Mouse (Mus musculus) embryonic facial prominence, embryonic 13.5 days (tissue): ENCODE results near the gene Polr3b. TPM values are rescaled to one million over a fixed set of nuclear protein-coding genes. Genes with fewer than 3 reads are reported as not detected.

Experiments
- ATAC-seq: fragments of 200-750 bp; cut with Nextera tagmentation; 2 replicates; pipeline ENCODE4 v1.8.0; 2017; ENCODE audit warnings: low read depth; ENCODE audit not compliant: insufficient number of reproducible peaks, insufficient read depth, low FRiP score, low TSS enrichment
- H3K27ac ChIP-seq: fragments of 300-500 bp; sonication (generic); 2 replicates; pipeline ENCODE4 v1.5.1; 2015; ENCODE audit warnings: moderate library complexity, mild to moderate bottlenecking, inconsistent platforms
- H3K27me3 ChIP-seq: fragments of 300-500 bp; sonication (generic); 2 replicates; pipeline ENCODE4 v1.6.1; 2015; ENCODE audit warnings: mild to moderate bottlenecking, inconsistent platforms
- H3K36me3 ChIP-seq: fragments of 300-500 bp; sonication (generic); 2 replicates; pipeline ENCODE4 v1.6.1; 2015; ENCODE audit warnings: mild to moderate bottlenecking, inconsistent platforms
- H3K4me1 ChIP-seq: fragments of 300-500 bp; sonication (generic); 2 replicates; pipeline ENCODE4 v1.6.1; 2015; ENCODE audit warnings: inconsistent platforms
- H3K4me2 ChIP-seq: fragments of 300-500 bp; sonication (generic); 2 replicates; pipeline ENCODE4 v1.6.1; 2015; ENCODE audit warnings: moderate library complexity, mild to moderate bottlenecking, inconsistent platforms
- H3K4me3 ChIP-seq: fragments of 300-500 bp; sonication (generic); 2 replicates; pipeline ENCODE4 v1.5.1; 2015; ENCODE audit warnings: mild to moderate bottlenecking, inconsistent platforms
- H3K9ac ChIP-seq: fragments of 300-500 bp; sonication (generic); 2 replicates; pipeline ENCODE4 v1.6.1; 2015; ENCODE audit warnings: mild to moderate bottlenecking, inconsistent platforms
- H3K9me3 ChIP-seq: fragments of 300-500 bp; sonication (generic); 2 replicates; pipeline ENCODE4 v1.6.1; 2016; ENCODE audit warnings: inconsistent platforms
- WGBS: fragments of 180-500 bp; shearing (Covaris S2); methylation state at CpG from one replicate; pipeline ENCODE4 v1.1.7; 2015; ENCODE audit warnings: mixed read lengths; 5-methylcytosine and 5-hydroxymethylcytosine counted together
- polyA plus RNA-seq: library from polyadenylated mRNA; unstranded; fragments of >200 nt; fragmentation: Nextera tagmentation; extraction: Ambion mirVana; gene quantifications from 2 replicates; pipeline ENCODE4 v1.2.1, GENCODE M21; 2015

Gene Polr3b
- polyA plus RNA-seq, 1 experiment from 2014 or later, result 14.5 TPM

GRCm38 (mm10) chr10:84612281-84612680 lies 9.8 kb upstream of the Polr3b start:
- Histone ChIP-seq H3K4me1 (no peaks in the 10 kb centered on the region), H3K4me3 (no peak overlapping the region), H3K36me3 (no peaks in the 10 kb centered on the region), H3K4me2 (no peak overlapping the region), H3K27ac (no peak overlapping the region), H3K9ac (no peak overlapping the region), H3K9me3 (no peaks in the 10 kb centered on the region), H3K27me3 (no peaks in the 10 kb centered on the region)
- ATAC-seq, result no peak
- WGBS, result 75% methylated on average over 2 of the region's 2 CpGs

DNA sequence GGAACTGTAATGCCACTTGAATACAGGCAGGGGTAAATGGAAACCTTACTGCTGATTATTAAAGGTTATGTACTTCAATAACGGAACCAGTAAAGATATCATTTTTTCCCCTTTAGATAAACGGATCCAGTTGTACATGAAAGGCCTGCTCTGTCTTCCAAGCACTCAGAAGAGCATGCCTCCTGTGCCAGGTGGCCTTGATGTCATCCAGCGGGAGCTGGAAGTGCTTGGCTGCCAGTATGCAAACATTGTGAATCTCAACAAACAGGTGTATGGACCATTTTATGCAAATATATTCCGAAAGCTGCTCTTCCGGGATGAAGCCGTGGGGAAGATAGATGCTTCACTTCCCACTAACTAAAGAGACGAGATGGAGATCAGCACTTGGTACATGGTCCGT lies 8.7 kb upstream of the Polr3b start:
- H3K9ac ChIP-seq, result no peak overlapping the region
- ATAC-seq, result no peak
- H3K4me3 ChIP-seq, result no peak overlapping the region
- no peaks in the 10 kb centered on the region for H3K9me3 ChIP-seq
- H3K4me2 ChIP-seq, result no peak overlapping the region
- no peak overlapping the region for H3K27ac ChIP-seq
- H3K4me1 ChIP-seq, result no peaks in the 10 kb centered on the region
- H3K27me3 ChIP-seq, result no peaks in the 10 kb centered on the region
- 81% methylated on average over 8 of the region's 8 CpGs for WGBS
- H3K36me3 ChIP-seq, result no peaks in the 10 kb centered on the region

DNA sequence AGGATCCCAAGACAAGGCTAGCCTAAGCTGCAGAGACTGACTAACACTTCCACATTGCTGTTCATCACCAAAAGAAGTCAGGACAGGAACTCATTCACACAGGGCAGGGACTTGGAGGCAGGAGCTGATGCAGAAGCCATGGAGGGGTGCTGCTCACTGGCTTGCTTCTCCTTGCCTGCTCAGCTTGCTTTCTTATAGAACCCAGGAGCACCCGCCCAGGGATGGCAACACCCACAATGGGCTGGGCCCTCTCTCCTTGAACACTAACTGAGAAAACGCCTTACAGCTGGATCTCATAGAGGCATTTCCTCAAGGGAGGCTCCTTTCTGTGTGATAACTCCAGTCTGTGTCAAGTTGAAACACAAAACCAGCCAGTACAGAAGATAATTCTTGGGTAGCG lies 7.0 kb upstream of the Polr3b start:
- Histone ChIP-seq H3K36me3 (no peaks in the 10 kb centered on the region), H3K4me2 (no peak overlapping the region), H3K27ac (no peak overlapping the region), H3K4me3 (no peak overlapping the region), H3K27me3 (no peaks in the 10 kb centered on the region), H3K9me3 (no peaks in the 10 kb centered on the region), H3K9ac (no peak overlapping the region), H3K4me1 (no peaks in the 10 kb centered on the region)
- ATAC-seq, result no peak
- 63% methylated on average over 3 of the region's 3 CpGs for whole genome bisulfite sequencing

- WGBS, result 60% methylated on average over 5 of the region's 5 CpGs
- H3K9me3 ChIP-seq, result no peaks in the 10 kb centered on the region
- peaks cover 53% of the 10 kb centered on the region for H3K36me3 ChIP-seq
- no peak overlapping the region for H3K4me2 ChIP-seq
- no peak overlapping the region for H3K4me3 ChIP-seq
- no peaks in the 10 kb centered on the region for H3K4me1 ChIP-seq
- no peaks in the 10 kb centered on the region for H3K27me3 ChIP-seq
- no peak overlapping the region for H3K9ac ChIP-seq
- no peak overlapping the region for H3K27ac ChIP-seq
- no peak for ATAC-seq
Observed at GRCm38 (mm10) chr10:84631182-84631581, 9.1 kb downstream of the Polr3b start.

GRCm38 (mm10) chr10:84632005-84632404 lies 9.9 kb downstream of the Polr3b start:
- ATAC-seq, result no peak

DNA sequence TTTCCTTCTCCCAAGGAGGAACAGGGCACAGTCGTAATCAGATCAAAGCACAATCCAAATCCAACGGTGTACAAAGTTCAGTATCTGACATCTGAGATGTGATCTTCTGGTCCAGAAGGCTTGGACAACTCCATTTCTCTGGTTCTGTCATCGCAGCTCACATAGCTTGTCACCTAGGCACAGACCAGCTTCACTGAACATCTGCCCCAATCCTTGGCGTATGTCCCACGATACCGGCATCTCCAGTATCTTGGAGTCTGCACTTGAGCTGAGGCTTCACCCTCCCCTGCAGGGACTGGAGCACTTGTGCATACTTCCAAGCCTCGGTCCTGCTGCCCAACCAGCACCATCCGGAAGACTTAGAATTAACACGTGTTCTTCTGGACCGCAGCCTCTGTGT lies 14.6 kb downstream of the Polr3b start:
- Histone ChIP-seq H3K27me3 (no peaks in the 10 kb centered on the region), H3K36me3 (peaks cover 62% of the 10 kb centered on the region), H3K4me3 (no peak overlapping the region), H3K4me2 (no peak overlapping the region), H3K9me3 (no peaks in the 10 kb centered on the region), H3K4me1 (no peaks in the 10 kb centered on the region), H3K9ac (no peak overlapping the region), H3K27ac (no peak overlapping the region)
- WGBS, result 93% methylated on average over 10 of the region's 10 CpGs
- no peak for ATAC-seq

More at GRCm38 (mm10) chr10:84632005-84632404, 9.9 kb downstream of the Polr3b start:
- Histone ChIP-seq H3K4me3 (no peak overlapping the region), H3K9ac (no peak overlapping the region), H3K36me3 (peaks cover 59% of the 10 kb centered on the region), H3K9me3 (no peaks in the 10 kb centered on the region), H3K4me1 (no peaks in the 10 kb centered on the region), H3K27me3 (no peaks in the 10 kb centered on the region), H3K4me2 (no peak overlapping the region), H3K27ac (no peak overlapping the region)
- WGBS, result 86% methylated on average over 4 of the region's 4 CpGs

GRCm38 (mm10) chr10:84638382-84638781 lies 16.3 kb downstream of the Polr3b start:
- H3K9ac ChIP-seq, result no peak overlapping the region
- 81% methylated on average over 4 of the region's 4 CpGs for WGBS
- no peaks in the 10 kb centered on the region for H3K9me3 ChIP-seq
- no peaks in the 10 kb centered on the region for H3K27me3 ChIP-seq
- no peak overlapping the region for H3K27ac ChIP-seq
- no peak overlapping the region for H3K4me3 ChIP-seq
- no peaks in the 10 kb centered on the region for H3K4me1 ChIP-seq
- no peak for ATAC-seq
- H3K36me3 ChIP-seq, result peaks cover 49% of the 10 kb centered on the region
- H3K4me2 ChIP-seq, result no peak overlapping the region

GRCm38 (mm10) chr10:84639525-84640287 lies 17.6 kb downstream of the Polr3b start:
- H3K9me3 ChIP-seq, result no peaks in the 10 kb centered on the region
- no peak overlapping the region for H3K27ac ChIP-seq
- no peaks in the 10 kb centered on the region for H3K27me3 ChIP-seq
- H3K4me3 ChIP-seq, result no peak overlapping the region
- no peak overlapping the region for H3K9ac ChIP-seq
- 73% methylated on average over 4 of the region's 4 CpGs for WGBS
- no peak overlapping the region for H3K4me2 ChIP-seq
- H3K4me1 ChIP-seq, result no peaks in the 10 kb centered on the region
- ATAC-seq, result no peak
- H3K36me3 ChIP-seq, result peaks cover 48% of the 10 kb centered on the region

DNA sequence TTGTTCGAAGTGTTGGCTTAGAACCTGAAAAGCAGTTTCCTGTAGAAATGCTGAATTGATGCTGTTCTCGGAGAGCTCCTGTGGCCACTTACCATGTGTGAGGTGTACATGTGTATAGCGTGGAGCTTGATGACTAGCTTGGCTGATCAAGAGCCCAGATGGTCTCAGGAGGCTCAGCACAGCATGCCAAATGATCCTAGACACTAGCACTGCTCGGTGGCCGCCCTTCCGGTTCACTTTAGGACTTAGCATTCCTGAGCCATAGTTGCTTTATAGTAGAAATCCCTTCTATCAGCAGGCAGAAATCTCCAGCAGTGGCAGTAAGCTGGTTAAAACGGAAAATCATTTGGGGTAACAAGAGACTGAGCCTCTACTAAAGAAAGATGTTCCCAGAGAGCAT lies 18.8 kb downstream of the Polr3b start:
- Histone ChIP-seq H3K4me1 (no peaks in the 10 kb centered on the region), H3K9ac (no peak overlapping the region), H3K27ac (no peak overlapping the region), H3K4me2 (no peak overlapping the region), H3K27me3 (no peaks in the 10 kb centered on the region), H3K36me3 (peaks cover 45% of the 10 kb centered on the region), H3K4me3 (no peak overlapping the region), H3K9me3 (no peaks in the 10 kb centered on the region)
- ATAC-seq, result no peak
- whole genome bisulfite sequencing, result 88% methylated on average over 7 of the region's 7 CpGs

DNA sequence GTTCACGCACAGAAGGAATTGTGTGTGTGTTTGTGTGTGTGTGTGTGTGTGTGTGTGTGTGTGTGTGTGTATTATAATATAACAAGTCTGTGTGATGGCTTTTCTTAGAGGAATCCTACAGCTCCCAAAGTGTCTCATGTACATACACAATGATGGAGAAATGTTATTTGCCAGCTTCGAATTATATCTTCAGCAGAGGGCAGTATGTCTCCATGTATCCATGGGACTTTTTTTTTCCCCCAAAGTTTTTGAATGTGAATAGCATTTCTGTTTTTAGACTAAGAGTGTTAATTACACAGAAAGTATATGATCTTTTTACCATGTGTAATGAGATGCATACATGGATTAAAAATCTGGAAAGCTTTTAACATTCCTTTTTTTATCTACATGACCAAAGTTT lies 19.5 kb downstream of the Polr3b start:
- no peak overlapping the region for H3K4me2 ChIP-seq
- 77% methylated on average over 2 of the region's 2 CpGs for WGBS
- H3K36me3 ChIP-seq, result peaks cover 40% of the 10 kb centered on the region
- H3K27ac ChIP-seq, result no peak overlapping the region
- no peak for ATAC-seq
- no peaks in the 10 kb centered on the region for H3K27me3 ChIP-seq
- H3K4me3 ChIP-seq, result no peak overlapping the region
- H3K9me3 ChIP-seq, result no peaks in the 10 kb centered on the region
- H3K4me1 ChIP-seq, result no peaks in the 10 kb centered on the region
- no peak overlapping the region for H3K9ac ChIP-seq

DNA sequence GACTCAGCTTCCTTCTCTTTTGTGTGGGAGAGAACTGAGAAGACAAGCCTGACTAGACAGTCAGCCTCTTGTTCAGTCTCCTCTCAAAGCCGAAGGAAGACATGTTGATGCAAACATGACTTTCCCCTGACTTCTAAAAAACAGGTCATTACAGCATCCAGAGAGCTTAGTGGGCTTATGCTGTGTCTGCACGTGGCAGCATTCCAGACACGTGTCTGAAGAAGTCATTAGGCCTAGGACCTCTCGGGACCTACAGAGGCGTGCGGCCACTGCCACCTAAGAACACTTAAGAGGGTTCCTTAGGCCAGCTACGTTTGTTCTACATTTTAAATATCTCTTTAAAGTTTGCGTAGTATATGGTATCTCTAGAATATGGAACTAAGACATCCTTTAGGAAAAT lies 23.8 kb downstream of the Polr3b start:
- no peak overlapping the region for H3K27ac ChIP-seq
- no peaks in the 10 kb centered on the region for H3K4me1 ChIP-seq
- H3K9me3 ChIP-seq, result no peaks in the 10 kb centered on the region
- H3K9ac ChIP-seq, result no peak overlapping the region
- H3K36me3 ChIP-seq, result peaks cover 33% of the 10 kb centered on the region
- H3K4me3 ChIP-seq, result no peak overlapping the region
- H3K27me3 ChIP-seq, result no peaks in the 10 kb centered on the region
- no peak for ATAC-seq
- no peak overlapping the region for H3K4me2 ChIP-seq
- WGBS, result 85% methylated on average over 8 of the region's 8 CpGs

DNA sequence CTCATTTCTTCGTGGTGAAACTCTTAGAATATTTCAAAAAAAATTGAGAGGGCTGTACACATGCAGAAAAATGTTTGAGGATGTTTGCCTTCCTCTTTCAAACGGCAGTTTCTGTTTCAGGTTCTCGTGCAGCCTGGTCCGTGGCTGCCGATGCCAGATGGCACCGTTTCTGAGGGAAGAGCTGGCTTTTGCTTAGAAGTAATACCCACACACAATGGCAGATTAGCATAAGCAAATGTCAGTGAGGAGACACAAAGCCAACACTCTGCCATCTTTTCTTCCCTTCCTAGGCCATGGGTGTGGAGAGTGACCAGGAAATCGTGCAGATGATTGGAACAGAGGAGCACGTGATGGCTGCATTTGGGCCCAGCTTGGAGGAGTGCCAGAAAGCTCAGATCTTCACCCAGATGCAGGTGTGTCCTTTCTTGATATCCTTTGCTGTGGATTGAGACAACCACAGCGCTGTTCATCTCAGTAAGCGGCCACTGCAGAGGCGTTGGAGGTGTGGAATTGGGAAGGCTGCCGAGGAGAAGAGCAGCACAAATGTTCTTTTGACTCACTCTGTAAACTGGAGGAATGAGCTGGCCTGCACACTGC lies 24.5 kb downstream of the Polr3b start:
- 90% methylated on average over 12 of the region's 12 CpGs for WGBS
- H3K4me1 ChIP-seq, result no peaks in the 10 kb centered on the region
- no peak overlapping the region for H3K4me2 ChIP-seq

More for the DNA sequence above, 24.5 kb downstream of the Polr3b start:
- no peak for ATAC-seq
- Histone ChIP-seq H3K9me3 (no peaks in the 10 kb centered on the region), H3K4me3 (no peak overlapping the region), H3K27ac (no peak overlapping the region), H3K27me3 (no peaks in the 10 kb centered on the region), H3K36me3 (peaks cover 33% of the 10 kb centered on the region), H3K9ac (no peak overlapping the region)
